Mouse (Mus musculus): Measurements from ENCODE around the gene Hsd17b2. TPM values are rescaled to one million over a fixed set of nuclear protein-coding genes. Genes with fewer than 3 reads are reported as not detected.

Gene Hsd17b2
- total and polyA plus RNA-seq, 3 experiments, result not detected

- H3K36me3 ChIP-seq (ENCODE audit: control insufficient read depth, insufficient read depth, low read length), result no peaks in the 10 kb centered on the region
- no peaks in the 10 kb centered on the region for H3K4me1 ChIP-seq (ENCODE audit: control insufficient read depth, insufficient read depth, low read length)
- WGBS, result 75% methylated on average over 7 of the region's 7 CpGs
- no peak overlapping the region for H3K4me3 ChIP-seq
- no peak for DNase-seq
- no peak for TF ChIP-seq EP300 (IDR thresholded peaks at IDR 0.05; ENCODE audit: insufficient read depth, low read depth, low read length)
- TF ChIP-seq POLR2A (IDR thresholded peaks at IDR 0.05; ENCODE audit: insufficient read depth, low read depth, low read length), result no peak
- no peak for TF ChIP-seq CTCF (IDR thresholded peaks at IDR 0.05)
- H3K9ac ChIP-seq (ENCODE audit: low read depth, low read length), result no peak overlapping the region
- H3K79me2 ChIP-seq (replicated peaks; ENCODE audit: control insufficient read depth, insufficient read depth, low read length), result no peaks in the 10 kb centered on the region
- H3K27ac ChIP-seq, result no peak overlapping the region
- no peaks in the 10 kb centered on the region for H3K27me3 ChIP-seq (ENCODE audit: control insufficient read depth, insufficient read depth, low read length)
- intact Hi-C loops (cut with DNase I), result no loop called here
Measured at GRCm38 (mm10) chr8:117768971-117769370, 67.3 kb downstream of the Hsd17b2 start.

DNA sequence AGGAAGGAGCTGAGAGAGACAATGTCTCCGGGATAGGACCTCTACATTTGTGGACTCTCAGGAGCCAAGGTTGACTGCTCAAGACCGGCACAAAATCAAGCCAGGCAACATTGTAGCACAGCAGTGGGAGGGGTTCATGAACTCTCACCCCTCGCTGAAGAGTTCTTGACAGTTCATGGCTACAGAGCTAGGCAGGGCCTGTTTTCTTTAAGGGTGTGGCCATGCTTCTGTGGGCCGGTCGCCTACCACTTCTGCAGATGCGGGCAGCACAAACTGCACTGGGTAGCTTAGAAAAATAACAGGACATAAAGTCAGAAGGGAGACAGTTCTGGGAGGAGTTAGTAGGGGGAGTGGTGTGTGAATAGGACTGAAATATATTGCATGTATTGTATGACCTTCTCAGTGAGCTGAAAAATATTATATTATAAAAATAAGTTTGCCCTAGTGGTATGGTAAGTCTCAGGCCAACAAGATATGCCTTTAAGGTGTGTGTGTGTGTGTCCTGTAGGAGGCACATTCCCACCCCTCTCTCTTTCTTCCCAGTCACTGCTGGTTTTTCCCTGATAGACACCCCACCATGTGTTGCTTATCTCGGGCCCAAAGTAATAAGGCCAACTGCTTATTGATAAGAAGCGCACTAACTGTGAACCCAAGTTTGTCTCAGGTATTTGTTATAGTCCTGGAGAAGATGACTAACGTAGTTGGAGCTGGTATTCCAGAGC lies 69.6 kb downstream of the Hsd17b2 start:
- Histone ChIP-seq H3K4me3 (no peak overlapping the region), H3K9ac (ENCODE audit: low read depth, low read length) (no peak overlapping the region), H3K36me3 (ENCODE audit: control insufficient read depth, insufficient read depth, low read length) (no peaks in the 10 kb centered on the region), H3K79me2 (replicated peaks; ENCODE audit: control insufficient read depth, insufficient read depth, low read length) (no peaks in the 10 kb centered on the region), H3K4me1 (ENCODE audit: control insufficient read depth, insufficient read depth, low read length) (no peaks in the 10 kb centered on the region), H3K27me3 (ENCODE audit: control insufficient read depth, insufficient read depth, low read length) (no peaks in the 10 kb centered on the region), H3K27ac (no peak overlapping the region)
- TF ChIP-seq EP300 (IDR thresholded peaks at IDR 0.05; ENCODE audit: insufficient read depth, low read depth, low read length) (no peak), CTCF (IDR thresholded peaks at IDR 0.05) (no peak), POLR2A (IDR thresholded peaks at IDR 0.05; ENCODE audit: insufficient read depth, low read depth, low read length) (no peak)
- 65% methylated on average over 9 of the region's 9 CpGs for WGBS
- no peak for DNase-seq
- intact Hi-C loops (cut with DNase I), result no loop called here

- intact Hi-C loops (cut with DNase I), result loop anchor here (1.0 kb wide), 1 partner anchor 92 kb away; no protein-coding TSS in a partner anchor
- 77% methylated on average over 2 of the region's 2 CpGs for WGBS
- DNase-seq, result no peak
- H3K79me2 ChIP-seq (replicated peaks; ENCODE audit: control insufficient read depth, insufficient read depth, low read length), result no peaks in the 10 kb centered on the region
- no peak overlapping the region for H3K9ac ChIP-seq (ENCODE audit: low read depth, low read length)
- TF ChIP-seq EP300 (IDR thresholded peaks at IDR 0.05; ENCODE audit: insufficient read depth, low read depth, low read length), result no peak
- peak; percentile 74 for TF ChIP-seq CTCF (IDR thresholded peaks at IDR 0.05)
- H3K27me3 ChIP-seq (ENCODE audit: control insufficient read depth, insufficient read depth, low read length), result no peaks in the 10 kb centered on the region
- H3K4me1 ChIP-seq (ENCODE audit: control insufficient read depth, insufficient read depth, low read length), result no peaks in the 10 kb centered on the region
- no peak overlapping the region for H3K27ac ChIP-seq
- H3K4me3 ChIP-seq, result no peak overlapping the region
- H3K36me3 ChIP-seq (ENCODE audit: control insufficient read depth, insufficient read depth, low read length), result no peaks in the 10 kb centered on the region
Measured at GRCm38 (mm10) chr8:117772126-117772525, 70.4 kb downstream of the Hsd17b2 start.

GRCm38 (mm10) chr8:117772597-117772996 lies 70.9 kb downstream of the Hsd17b2 start:
- 37% methylated on average over 2 of the region's 2 CpGs for WGBS
- no peak for DNase-seq
- intact Hi-C loops (cut with DNase I), result loop anchor here (1.0 kb wide), 1 partner anchor 92 kb away; no protein-coding TSS in a partner anchor

DNA sequence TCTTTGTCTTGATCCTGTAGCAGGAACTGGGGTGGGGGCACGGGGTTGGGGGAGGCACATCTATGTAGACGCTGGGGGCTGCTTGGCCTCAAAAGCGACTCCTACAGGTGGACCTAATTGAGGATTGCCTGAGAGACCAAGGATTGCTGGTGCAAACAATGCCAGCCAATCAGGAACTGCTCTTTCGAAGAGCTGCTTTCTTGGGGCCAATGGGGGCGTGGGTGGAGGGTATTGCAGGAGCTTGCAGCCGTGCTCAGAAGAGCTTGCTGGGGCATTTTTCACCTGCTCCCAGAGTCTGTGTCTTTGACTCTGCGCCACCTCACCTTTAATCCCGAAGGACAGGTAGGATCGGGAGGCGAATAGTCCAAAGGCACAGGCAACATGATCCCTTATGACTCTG lies 73.9 kb downstream of the Hsd17b2 start:
- 50% methylated on average over 10 of the region's 10 CpGs for WGBS
- Histone ChIP-seq H3K27me3 (ENCODE audit: control insufficient read depth, insufficient read depth, low read length) (no peaks in the 10 kb centered on the region), H3K27ac (no peak overlapping the region), H3K79me2 (replicated peaks; ENCODE audit: control insufficient read depth, insufficient read depth, low read length) (no peaks in the 10 kb centered on the region), H3K4me3 (no peak overlapping the region), H3K36me3 (ENCODE audit: control insufficient read depth, insufficient read depth, low read length) (no peaks in the 10 kb centered on the region), H3K4me1 (ENCODE audit: control insufficient read depth, insufficient read depth, low read length) (no peaks in the 10 kb centered on the region), H3K9ac (ENCODE audit: low read depth, low read length) (no peak overlapping the region)
- intact Hi-C loops (cut with DNase I), result no loop called here
- DNase-seq, result no peak
- TF ChIP-seq POLR2A (IDR thresholded peaks at IDR 0.05; ENCODE audit: insufficient read depth, low read depth, low read length), result no peak
- TF ChIP-seq CTCF (IDR thresholded peaks at IDR 0.05), result no peak
- TF ChIP-seq EP300 (IDR thresholded peaks at IDR 0.05; ENCODE audit: insufficient read depth, low read depth, low read length), result no peak

More at GRCm38 (mm10) chr8:117772597-117772996, 70.9 kb downstream of the Hsd17b2 start:
- TF ChIP-seq POLR2A (IDR thresholded peaks at IDR 0.05; ENCODE audit: insufficient read depth, low read depth, low read length) (no peak), CTCF (IDR thresholded peaks at IDR 0.05) (no peak), EP300 (IDR thresholded peaks at IDR 0.05; ENCODE audit: insufficient read depth, low read depth, low read length) (no peak)
- Histone ChIP-seq H3K27me3 (ENCODE audit: control insufficient read depth, insufficient read depth, low read length) (no peaks in the 10 kb centered on the region), H3K4me3 (no peak overlapping the region), H3K9ac (ENCODE audit: low read depth, low read length) (no peak overlapping the region), H3K79me2 (replicated peaks; ENCODE audit: control insufficient read depth, insufficient read depth, low read length) (no peaks in the 10 kb centered on the region), H3K27ac (no peak overlapping the region), H3K4me1 (ENCODE audit: control insufficient read depth, insufficient read depth, low read length) (no peaks in the 10 kb centered on the region), H3K36me3 (ENCODE audit: control insufficient read depth, insufficient read depth, low read length) (no peaks in the 10 kb centered on the region)

DNA sequence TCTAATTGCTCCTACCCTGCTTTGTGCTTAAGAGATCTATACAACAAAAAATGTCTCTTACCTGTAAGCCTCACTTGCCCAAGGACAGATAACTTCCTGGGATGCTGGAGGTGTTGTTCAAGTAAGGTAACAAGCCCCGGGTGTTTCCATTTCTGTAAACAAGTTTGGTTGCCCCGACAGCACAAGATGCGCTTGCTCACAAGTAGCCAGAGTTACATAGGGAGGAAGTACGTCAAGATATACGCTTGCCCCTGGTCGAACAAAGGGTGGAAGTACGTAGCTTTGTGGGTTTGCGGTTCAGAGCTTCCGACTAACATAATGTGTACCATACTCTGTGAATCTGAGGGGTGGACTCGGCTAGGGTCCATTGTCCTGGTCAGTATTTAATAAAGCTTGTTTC lies 74.4 kb downstream of the Hsd17b2 start:
- no peak for DNase-seq
- 71% methylated on average over 10 of the region's 10 CpGs for WGBS
- intact Hi-C loops (cut with DNase I), result no loop called here
- Histone ChIP-seq H3K27ac (no peak overlapping the region), H3K79me2 (replicated peaks; ENCODE audit: control insufficient read depth, insufficient read depth, low read length) (no peaks in the 10 kb centered on the region), H3K27me3 (ENCODE audit: control insufficient read depth, insufficient read depth, low read length) (no peaks in the 10 kb centered on the region), H3K9ac (ENCODE audit: low read depth, low read length) (no peak overlapping the region), H3K4me3 (no peak overlapping the region), H3K36me3 (ENCODE audit: control insufficient read depth, insufficient read depth, low read length) (no peaks in the 10 kb centered on the region), H3K4me1 (ENCODE audit: control insufficient read depth, insufficient read depth, low read length) (no peaks in the 10 kb centered on the region)
- TF ChIP-seq POLR2A (IDR thresholded peaks at IDR 0.05; ENCODE audit: insufficient read depth, low read depth, low read length) (no peak), CTCF (IDR thresholded peaks at IDR 0.05) (no peak), EP300 (IDR thresholded peaks at IDR 0.05; ENCODE audit: insufficient read depth, low read depth, low read length) (no peak)
